Mouse (Mus musculus) forebrain, embryonic 13.5 days (tissue): ENCODE results near the gene Fanca. TPM values are rescaled to one million over a fixed set of nuclear protein-coding genes. Genes with fewer than 3 reads are reported as not detected.
"Not testable (repeated sequence)": the region's sequence is repeated elsewhere in the genome, so short reads cannot be mapped to it uniquely, and the experiment has no call there.

Source experiments
- ATAC-seq: fragments of 200-750 bp; cut with Nextera tagmentation; 2 replicates; pipeline ENCODE4 v1.8.0; 2017
- H3K27ac ChIP-seq: fragments of 300-500 bp; sonication (generic); 2 replicates; pipeline ENCODE4 v1.5.1; 2015; ENCODE audit warnings: inconsistent platforms, mild to moderate bottlenecking, moderate library complexity
- H3K27me3 ChIP-seq: fragments of 300-500 bp; sonication (generic); 2 replicates; pipeline ENCODE4 v1.6.1; 2015; ENCODE audit warnings: mild to moderate bottlenecking, inconsistent platforms
- H3K36me3 ChIP-seq: fragments of 300-500 bp; sonication (generic); 2 replicates; pipeline ENCODE4 v1.6.1; 2015; ENCODE audit warnings: mild to moderate bottlenecking, inconsistent platforms; ENCODE audit not compliant: poor library complexity, severe bottlenecking
- H3K4me1 ChIP-seq: fragments of 300-500 bp; sonication (generic); 2 replicates; pipeline ENCODE4 v1.6.1; 2015; ENCODE audit warnings: inconsistent platforms
- H3K4me2 ChIP-seq: fragments of 300-500 bp; sonication (generic); 2 replicates; pipeline ENCODE4 v1.6.1; 2015; ENCODE audit warnings: inconsistent platforms, mild to moderate bottlenecking, moderate library complexity
- H3K4me3 ChIP-seq: fragments of 300-500 bp; sonication (generic); 2 replicates; pipeline ENCODE4 v1.5.1; 2015; ENCODE audit warnings: mild to moderate bottlenecking, inconsistent platforms
- H3K9ac ChIP-seq: fragments of 300-500 bp; sonication (generic); 2 replicates; pipeline ENCODE4 v1.6.1; 2015; ENCODE audit warnings: mild to moderate bottlenecking, inconsistent platforms
- H3K9me3 ChIP-seq: fragments of 300-500 bp; sonication (generic); replicated peaks from 2 replicates; pipeline ENCODE4 v1.6.1; 2016; ENCODE audit warnings: inconsistent platforms
- WGBS: fragments of 180-500 bp; shearing (Covaris S2); methylation state at CpG from one replicate; pipeline ENCODE4 v1.1.7; 2015; 5-methylcytosine and 5-hydroxymethylcytosine counted together
- polyA plus RNA-seq: library from polyadenylated mRNA; unstranded; fragments of >200 nt; fragmentation: Nextera tagmentation; extraction: Ambion mirVana; gene quantifications from 2 replicates; pipeline ENCODE4 v1.2.1, GENCODE M21; 2015

The Fanca gene
- polyA plus RNA-seq, 1 experiment from 2014 or later, result 23.0 TPM

DNA sequence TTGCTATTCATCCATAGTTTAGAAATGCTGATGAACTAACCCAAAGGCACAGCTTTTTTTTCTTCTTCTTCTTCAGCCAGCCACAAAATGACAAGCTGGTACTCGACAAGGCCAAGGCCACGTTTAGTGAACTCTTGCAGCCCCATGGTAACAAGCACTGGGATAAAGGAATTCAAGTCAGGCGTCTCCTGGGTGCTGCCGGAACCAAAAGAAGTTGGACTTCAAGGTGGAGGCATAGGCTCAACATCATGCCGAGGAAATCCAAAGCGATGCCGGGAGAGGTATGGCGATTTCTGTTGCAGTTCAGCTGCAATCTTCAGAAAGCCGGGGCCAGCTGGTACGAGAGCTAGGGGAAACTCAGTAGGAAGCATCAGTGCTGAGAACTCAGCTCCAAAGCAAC lies 79.0 kb downstream of the Fanca start:
- H3K36me3 ChIP-seq, result peaks cover 31% of the 10 kb centered on the region
- no peak overlapping the region for H3K4me2 ChIP-seq
- peaks cover 29% of the 10 kb centered on the region for H3K27me3 ChIP-seq
- WGBS, result 89% methylated on average over 10 of the region's 10 CpGs
- H3K9me3 ChIP-seq, result no peaks in the 10 kb centered on the region
- H3K9ac ChIP-seq, result no peak overlapping the region
- ATAC-seq, result no peak
- H3K4me1 ChIP-seq, result peaks cover 18% of the 10 kb centered on the region
- no peak overlapping the region for H3K27ac ChIP-seq
- H3K4me3 ChIP-seq, result no peak overlapping the region

DNA sequence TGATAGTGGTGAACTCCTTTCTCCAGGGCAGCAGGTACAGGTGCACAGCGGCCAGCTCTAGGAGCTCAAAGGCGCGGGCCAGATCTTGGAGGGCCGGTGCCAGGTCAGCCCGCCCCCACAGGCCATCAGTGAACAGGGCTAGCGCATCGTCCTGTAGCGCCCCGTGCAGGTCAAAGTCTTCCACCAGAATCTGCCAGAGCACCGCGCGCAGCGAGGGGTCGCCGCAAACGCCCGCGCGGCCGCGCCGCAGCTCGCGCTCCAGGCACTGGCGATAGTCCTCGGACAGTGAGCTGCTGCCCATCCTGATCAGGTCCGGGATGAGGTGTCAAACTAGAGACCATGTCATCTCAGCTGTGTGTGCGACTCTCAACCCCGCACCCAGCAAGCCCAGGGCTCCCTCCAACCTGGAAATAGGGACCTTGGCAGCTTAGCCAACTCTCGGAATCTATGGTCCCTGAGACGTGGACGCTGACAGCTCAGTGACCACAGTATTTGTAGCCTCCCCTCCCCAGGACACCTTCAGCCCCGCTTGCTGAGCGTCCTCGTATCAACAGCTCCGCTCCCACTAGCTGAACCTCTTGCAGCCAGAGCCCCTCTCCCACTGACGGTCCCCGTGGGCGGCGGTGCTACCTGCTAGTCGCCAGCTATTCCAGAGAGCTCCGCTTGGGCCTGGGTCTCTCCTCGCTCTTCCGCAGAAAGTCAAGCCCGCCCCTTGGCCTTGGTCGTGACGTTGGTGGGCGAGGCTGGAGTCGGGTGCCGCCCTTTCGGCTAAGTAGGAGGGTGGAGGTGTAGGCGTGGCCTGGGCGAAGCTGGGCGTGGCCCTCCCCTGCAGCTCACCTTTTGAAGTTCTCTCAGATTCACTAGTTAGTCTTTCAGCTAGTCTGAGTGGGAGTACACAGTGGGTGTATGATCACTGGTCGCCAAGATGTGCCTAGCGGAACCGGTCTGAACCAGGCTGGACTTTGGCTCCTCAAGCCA lies 82.6 kb downstream of the Fanca start, which contains the start of gene Spata2l:
Spata2l (minus strand) TSS at position 714 of the 978 bp plus-strand sequence.
- Histone ChIP-seq H3K27me3 (peaks cover 44% of the 10 kb centered on the region), H3K4me3 (peak within 1 kb of the TSS; percentile 43), H3K9ac (peak within 1 kb of the TSS; percentile 66), H3K4me2 (peak within 1 kb of the TSS; percentile 74), H3K27ac (no peak within 1 kb of the TSS), H3K4me1 (peaks cover 18% of the 10 kb centered on the region), H3K36me3 (no peaks in the 10 kb centered on the region), H3K9me3 (no peaks in the 10 kb centered on the region)
- ATAC-seq, result peak; percentile 62
- WGBS, result 1% methylated on average over 57 of the region's 57 CpGs

DNA sequence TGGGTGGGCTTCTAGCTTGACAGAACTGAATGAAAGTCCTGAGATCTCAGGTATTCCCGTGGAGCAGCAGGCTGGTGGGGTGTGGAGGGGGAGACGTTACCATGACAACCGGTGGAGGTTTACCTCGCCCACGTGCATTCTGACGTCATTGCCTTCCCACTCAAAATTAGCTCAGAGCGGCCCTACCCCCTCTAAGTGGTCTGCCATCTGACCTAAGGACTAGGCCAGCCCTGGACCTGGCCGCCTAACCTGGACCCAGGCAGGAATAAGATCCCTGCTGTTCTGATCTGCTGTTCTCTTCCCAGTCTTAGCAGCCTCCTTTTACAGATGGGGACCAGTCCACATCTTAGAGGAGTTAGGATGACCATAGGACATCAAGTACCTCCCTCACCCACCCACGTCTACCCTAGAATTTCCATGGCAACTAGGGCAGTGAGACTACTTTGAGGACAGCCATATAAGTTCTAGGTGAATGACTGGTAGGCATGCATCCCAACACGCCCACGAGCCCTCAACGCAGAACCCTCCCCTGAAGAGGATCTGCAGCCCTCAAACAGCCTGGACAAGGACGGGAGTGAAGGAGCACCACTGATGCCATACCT lies 83.4 kb downstream of the Fanca start:
- peak overlapping the region; percentile 74 for H3K4me2 ChIP-seq
- H3K9me3 ChIP-seq, result no peaks in the 10 kb centered on the region
- 25% methylated on average over 13 of the region's 13 CpGs for WGBS
- H3K4me1 ChIP-seq, result peaks cover 18% of the 10 kb centered on the region
- H3K27me3 ChIP-seq, result peaks cover 44% of the 10 kb centered on the region
- no peak overlapping the region for H3K27ac ChIP-seq
- peak; percentile 41; the same call in 1 of the 2 replicates for ATAC-seq
- peak overlapping the region; percentile 43 for H3K4me3 ChIP-seq
- H3K9ac ChIP-seq, result peak overlapping the region; percentile 66; the same call in 1 of the 2 replicates
- H3K36me3 ChIP-seq, result peaks cover 4% of the 10 kb centered on the region; the same call in 1 of the 2 replicates

DNA sequence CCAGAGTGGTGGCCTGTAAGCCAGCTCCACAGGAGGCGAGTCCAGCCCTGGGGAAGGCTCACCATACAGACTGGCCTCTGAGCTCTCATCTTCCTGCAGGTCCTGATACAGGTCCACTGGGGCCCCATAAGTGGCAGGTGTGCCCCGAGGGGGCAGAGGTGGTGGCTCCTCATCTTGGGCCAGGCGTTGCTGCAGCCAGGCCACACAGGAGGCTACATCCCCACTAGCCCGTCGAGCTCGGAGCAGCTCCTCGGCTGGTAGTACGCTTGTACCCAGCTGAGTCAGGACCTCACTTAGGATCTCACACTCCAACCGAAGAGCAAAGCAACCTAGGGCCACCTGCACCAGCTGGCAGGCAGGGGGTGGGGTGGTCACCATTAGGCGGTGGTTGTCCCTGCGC lies 84.6 kb downstream of the Fanca start:
- H3K27me3 ChIP-seq, result peaks cover 44% of the 10 kb centered on the region
- H3K4me1 ChIP-seq, result peaks cover 18% of the 10 kb centered on the region
- 79% methylated on average over 11 of the region's 11 CpGs for WGBS
- no peak for ATAC-seq
- H3K4me3 ChIP-seq, result no peak overlapping the region
- no peak overlapping the region for H3K27ac ChIP-seq
- no peak overlapping the region for H3K4me2 ChIP-seq
- H3K9ac ChIP-seq, result no peak overlapping the region
- H3K36me3 ChIP-seq, result peaks cover 14% of the 10 kb centered on the region
- no peaks in the 10 kb centered on the region for H3K9me3 ChIP-seq

DNA sequence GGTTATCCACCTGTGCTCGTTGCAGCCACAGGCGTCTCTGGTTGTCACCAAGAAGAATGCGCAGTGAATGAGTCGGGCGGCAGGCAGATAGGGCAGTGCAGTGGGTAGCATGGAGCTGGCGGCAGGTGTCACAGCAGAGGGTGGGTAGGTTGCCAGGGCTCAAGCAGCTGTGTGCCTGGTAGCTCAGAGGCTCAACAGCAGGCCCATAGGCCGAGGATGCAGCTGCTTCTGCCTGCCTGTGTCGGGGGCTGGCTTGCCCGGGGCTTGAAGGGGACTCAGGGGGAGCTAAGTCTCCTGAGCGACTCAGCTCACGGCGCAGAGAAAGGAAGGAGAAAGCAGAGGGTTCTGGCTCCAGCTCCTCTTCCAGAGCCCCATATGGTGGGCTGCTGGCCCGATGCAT lies 85.1 kb downstream of the Fanca start:
- H3K27me3 ChIP-seq, result peaks cover 44% of the 10 kb centered on the region
- peaks cover 18% of the 10 kb centered on the region for H3K4me1 ChIP-seq
- peaks cover 19% of the 10 kb centered on the region for H3K36me3 ChIP-seq
- no peak for ATAC-seq
- H3K4me3 ChIP-seq, result no peak overlapping the region
- no peaks in the 10 kb centered on the region for H3K9me3 ChIP-seq
- H3K9ac ChIP-seq, result no peak overlapping the region
- WGBS, result 54% methylated on average over 13 of the region's 13 CpGs
- no peak overlapping the region for H3K4me2 ChIP-seq
- H3K27ac ChIP-seq, result no peak overlapping the region

DNA sequence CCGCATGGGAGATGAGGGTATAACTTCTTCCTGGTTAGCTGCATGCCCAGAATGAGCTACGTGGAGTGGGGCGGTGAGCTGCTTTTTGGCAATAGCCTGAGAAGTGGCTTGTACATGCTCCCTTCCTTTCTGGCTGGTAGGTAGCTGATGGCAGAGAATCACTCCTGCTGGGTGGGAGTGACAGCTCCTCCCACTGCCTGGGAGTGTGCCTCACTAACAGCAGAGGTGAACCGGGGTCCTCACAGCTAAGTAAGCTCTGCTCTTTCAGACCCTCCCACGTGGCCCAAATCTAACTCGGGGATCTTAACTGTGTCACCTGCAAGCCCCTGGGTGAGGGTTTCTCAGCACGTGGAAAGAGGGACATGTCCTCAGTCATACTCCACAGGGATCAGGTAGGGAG lies 85.8 kb downstream of the Fanca start:
- H3K4me3 ChIP-seq, result no peak overlapping the region

DNA sequence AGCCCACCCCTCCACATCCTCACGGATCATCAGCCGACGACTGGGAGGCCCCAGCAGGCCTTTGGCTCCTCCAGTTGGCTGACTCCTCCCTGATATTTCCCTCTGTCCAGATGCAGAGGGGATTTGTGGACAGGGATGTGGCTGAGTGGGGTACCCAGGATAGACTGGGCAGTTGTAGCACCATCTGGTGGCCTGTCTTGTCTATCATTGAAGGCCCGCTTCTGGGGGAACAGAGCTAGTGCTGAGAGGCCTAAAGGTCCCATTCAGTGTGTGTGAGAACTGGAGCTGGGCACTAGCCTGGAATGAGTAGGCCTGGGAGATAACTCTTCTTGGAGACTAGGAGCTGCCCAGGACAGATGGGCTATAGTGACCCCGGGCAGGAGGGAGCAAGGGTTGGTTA lies 86.6 kb downstream of the Fanca start:
- Histone ChIP-seq H3K9me3 (no peaks in the 10 kb centered on the region), H3K4me1 (peaks cover 18% of the 10 kb centered on the region), H3K27me3 (peaks cover 38% of the 10 kb centered on the region), H3K4me3 (no peak overlapping the region), H3K36me3 (peaks cover 34% of the 10 kb centered on the region), H3K27ac (no peak overlapping the region), H3K4me2 (no peak overlapping the region), H3K9ac (no peak overlapping the region)
- 66% methylated on average over 5 of the region's 5 CpGs for whole genome bisulfite sequencing
- no peak for ATAC-seq

More for the DNA sequence above, 85.8 kb downstream of the Fanca start:
- H3K4me2 ChIP-seq, result no peak overlapping the region
- peak overlapping the region; percentile 12; the same call in 1 of the 2 replicates for H3K9ac ChIP-seq
- peaks cover 26% of the 10 kb centered on the region for H3K36me3 ChIP-seq
- WGBS, result 44% methylated on average over 7 of the region's 7 CpGs
- peaks cover 18% of the 10 kb centered on the region for H3K4me1 ChIP-seq
- peaks cover 44% of the 10 kb centered on the region for H3K27me3 ChIP-seq
- H3K9me3 ChIP-seq, result no peaks in the 10 kb centered on the region
- no peak overlapping the region for H3K27ac ChIP-seq
- no peak for ATAC-seq

DNA sequence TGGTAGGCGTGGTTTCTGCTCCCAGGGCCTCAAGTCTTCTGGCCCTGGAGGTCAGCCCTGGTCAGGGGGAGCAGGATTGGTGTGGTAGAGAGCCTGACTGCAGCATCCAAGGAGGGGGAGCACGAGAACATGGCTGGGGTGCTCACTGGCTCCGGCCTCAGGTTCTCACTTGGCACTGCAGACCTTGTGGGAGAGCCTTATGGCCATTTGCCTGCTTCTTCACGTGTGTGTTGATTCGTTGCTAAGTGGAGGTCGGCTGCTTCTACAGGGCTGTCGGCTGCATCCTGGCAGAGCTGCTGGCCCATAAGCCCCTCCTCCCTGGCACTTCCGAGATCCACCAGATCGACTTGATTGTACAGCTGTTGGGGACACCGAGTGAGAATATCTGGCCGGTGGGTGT lies 88.0 kb downstream of the Fanca start:
- 86% methylated on average over 11 of the region's 11 CpGs for WGBS
- peaks cover 24% of the 10 kb centered on the region for H3K27me3 ChIP-seq
- not testable (repeated sequence) for H3K9me3 ChIP-seq, H3K27ac ChIP-seq, H3K9ac ChIP-seq, H3K4me3 ChIP-seq, H3K4me2 ChIP-seq, ATAC-seq
- peaks cover 13% of the 10 kb centered on the region for H3K4me1 ChIP-seq
- peaks cover 37% of the 10 kb centered on the region for H3K36me3 ChIP-seq

DNA sequence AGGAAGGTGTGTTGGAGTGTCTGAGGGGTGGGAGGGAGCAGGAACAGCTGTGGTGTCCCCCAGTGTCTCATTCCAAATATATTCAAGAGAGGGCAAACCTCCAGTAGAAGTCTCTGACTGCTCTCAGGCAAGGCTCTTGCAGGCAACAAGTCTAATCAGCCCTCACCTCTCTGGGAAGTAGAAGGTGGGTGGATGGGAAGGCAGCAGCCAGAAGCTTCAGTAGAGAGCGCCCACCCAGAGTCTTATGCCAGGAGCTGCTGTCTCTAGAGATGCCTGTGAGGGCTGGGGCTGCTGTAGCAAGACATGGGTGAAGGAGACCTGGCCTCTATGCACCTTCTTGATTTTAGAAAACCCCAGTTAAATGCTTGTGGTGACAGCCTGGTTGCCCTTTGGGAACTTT lies 90.0 kb downstream of the Fanca start:
- peaks cover 37% of the 10 kb centered on the region for H3K36me3 ChIP-seq
- peaks cover 15% of the 10 kb centered on the region for H3K4me1 ChIP-seq
- H3K9me3 ChIP-seq, result no peaks in the 10 kb centered on the region
- H3K27me3 ChIP-seq, result 0 out of 2 replicates have a peak, but pooled peaks cover 5% of the 10 kb centered on the region
- no peak overlapping the region for H3K27ac ChIP-seq
- WGBS, result 96% methylated on average over 1 of the region's 1 CpGs
- no peak for ATAC-seq
- no peak overlapping the region for H3K4me2 ChIP-seq
- H3K4me3 ChIP-seq, result no peak overlapping the region
- no peak overlapping the region for H3K9ac ChIP-seq

DNA sequence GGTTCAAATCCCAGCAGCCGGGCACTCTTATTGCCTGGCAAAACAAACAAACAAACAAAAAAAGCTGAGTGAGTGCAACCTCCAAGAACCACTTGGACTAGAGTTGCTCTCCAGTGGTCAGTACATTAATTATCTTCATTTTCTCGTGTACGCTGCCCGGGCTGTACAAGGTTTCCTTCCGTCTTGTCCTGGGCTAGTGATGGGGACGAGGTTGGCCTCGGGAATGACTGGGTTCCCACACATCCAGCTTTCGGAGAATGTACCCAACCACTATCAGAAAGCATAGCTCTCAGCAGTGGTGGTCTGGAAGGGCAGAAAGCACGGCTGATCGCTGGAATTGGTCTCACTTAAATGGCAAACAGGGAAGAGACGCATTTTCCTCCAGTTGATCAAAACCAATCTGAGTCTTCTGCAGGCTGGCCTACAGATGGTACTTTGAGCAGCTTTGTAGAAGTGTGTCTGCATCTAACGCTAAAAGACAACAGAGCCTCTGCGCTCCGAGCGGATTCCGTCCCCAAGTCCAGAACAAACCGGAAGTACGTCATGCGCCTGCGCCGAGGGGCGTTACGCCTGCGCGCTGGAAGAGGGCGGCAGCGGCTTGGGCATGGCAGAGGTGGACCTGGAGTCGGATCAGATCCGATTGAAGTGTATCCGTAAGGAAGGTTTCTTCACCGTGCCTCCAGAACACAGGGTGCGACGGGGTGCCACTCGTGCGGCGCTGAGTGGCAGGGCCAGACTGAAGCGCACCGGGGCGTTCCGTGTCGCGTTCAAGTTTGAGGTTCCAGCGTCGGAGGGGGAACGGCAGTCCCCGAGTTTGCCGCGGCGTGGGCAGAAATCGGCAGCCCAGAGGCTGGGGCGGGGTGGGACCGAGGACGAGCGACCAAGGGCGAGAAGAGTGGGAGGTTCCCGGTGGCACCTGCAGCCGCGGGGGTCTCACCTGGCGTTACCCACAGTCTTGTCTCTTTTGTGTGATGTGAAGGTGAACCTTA lies 93.8 kb downstream of the Fanca start, which contains the start of gene Cdk10:
Cdk10 (plus strand) TSS at position 565 of the 989 bp plus-strand sequence.
- 3% methylated on average over 59 of the region's 59 CpGs for WGBS
- H3K4me3 ChIP-seq, result peak within 1 kb of the TSS; percentile 81
- peaks cover 31% of the 10 kb centered on the region for H3K36me3 ChIP-seq
- peak; percentile 94 for ATAC-seq
- peak within 1 kb of the TSS; percentile 96 for H3K4me2 ChIP-seq
- H3K4me1 ChIP-seq, result peaks cover 15% of the 10 kb centered on the region
- peak within 1 kb of the TSS; percentile 91 for H3K9ac ChIP-seq
- no peaks in the 10 kb centered on the region for H3K9me3 ChIP-seq
- peak within 1 kb of the TSS; percentile 83 for H3K27ac ChIP-seq
- no peaks in the 10 kb centered on the region for H3K27me3 ChIP-seq

DNA sequence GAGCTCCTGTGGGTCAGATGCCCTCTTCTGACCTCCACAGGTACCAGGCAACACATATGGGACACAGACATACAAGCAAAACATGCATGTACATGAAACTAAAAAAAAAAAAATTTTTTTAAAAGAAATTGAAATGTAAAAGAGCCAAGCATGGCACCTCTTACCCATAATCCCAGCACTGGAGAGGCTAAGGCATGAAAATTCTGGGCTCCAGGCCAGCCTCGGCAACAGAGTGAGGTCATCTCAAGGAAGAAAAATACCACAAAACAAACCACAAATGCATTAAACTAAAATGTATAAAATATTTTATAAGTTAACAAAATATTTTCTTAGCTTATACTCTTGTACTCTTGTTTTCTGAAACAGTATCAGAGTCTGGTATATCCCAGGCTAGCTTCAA lies 97.5 kb downstream of the Fanca start:
- no peak overlapping the region for H3K4me2 ChIP-seq
- ATAC-seq, result no peak
- H3K27me3 ChIP-seq, result no peaks in the 10 kb centered on the region
- H3K36me3 ChIP-seq, result no peaks in the 10 kb centered on the region
- no peak overlapping the region for H3K9ac ChIP-seq
- 92% methylated on average over 1 of the region's 1 CpGs for WGBS
- H3K4me3 ChIP-seq, result no peak overlapping the region
- H3K27ac ChIP-seq, result no peak overlapping the region
- H3K4me1 ChIP-seq, result peaks cover 15% of the 10 kb centered on the region
- H3K9me3 ChIP-seq, result no peaks in the 10 kb centered on the region
